Mouse (Mus musculus) right cerebral cortex, postnatal 36 days (tissue): ENCODE data around the gene Tfdp2.
A peak's percentile ranks its signal among the peaks of the same experiment; 100 is the strongest.

Experiments
- DNase-seq, 2 experiments: peaks; one replicate each; pipeline ENCODE4 v3.0.0; 2022; ENCODE audit warnings: low spot score in 2 of 2, mixed read lengths in 1 of 2

Tfdp2 gene

DNA sequence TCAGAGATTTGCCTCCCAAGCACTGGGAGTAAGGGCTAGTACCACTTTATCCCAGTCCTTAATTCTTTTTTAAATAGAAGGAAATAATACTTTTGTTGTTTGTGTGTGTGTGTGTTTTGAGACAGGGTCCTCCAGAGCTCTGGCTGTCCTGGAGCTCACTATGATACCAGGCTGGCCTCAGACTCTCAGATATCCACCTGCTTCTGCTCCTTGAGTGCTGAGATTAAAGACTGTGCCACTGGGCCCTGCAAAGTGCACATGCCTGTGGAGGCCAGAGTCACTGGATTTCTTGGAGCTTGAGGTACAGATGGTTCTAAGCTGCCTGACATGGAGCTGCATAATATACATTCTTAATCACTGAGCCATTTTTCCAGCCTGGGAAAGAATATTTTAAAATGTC is 32.2 kb downstream of the Tfdp2 start:
- DNase-seq, result no peak

GRCm38 (mm10) chr9:96230271-96230670 is 34.2 kb downstream of the Tfdp2 start:
- DNase-seq, result no peak

GRCm38 (mm10) chr9:96235477-96235876 is 39.4 kb downstream of the Tfdp2 start:
- DNase-seq, result no peak

DNA sequence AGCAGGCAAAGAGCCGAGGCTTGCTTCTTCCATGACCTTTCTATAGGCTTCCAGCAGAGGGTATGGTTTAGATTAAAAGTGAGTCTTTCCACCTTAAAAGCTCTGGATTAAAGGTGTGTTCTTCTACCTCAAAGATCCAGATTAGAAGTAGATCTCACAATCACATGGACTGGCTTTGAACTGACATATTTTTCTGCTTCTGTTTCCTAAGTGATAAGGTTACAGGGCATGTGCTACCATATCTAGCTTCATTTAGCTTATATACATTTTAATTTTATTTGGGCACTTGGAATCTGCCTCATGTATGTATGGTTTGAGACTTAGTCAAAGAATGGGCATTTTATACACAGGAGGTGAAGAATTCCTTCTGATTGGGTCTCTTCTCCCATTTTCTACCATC is 41.3 kb downstream of the Tfdp2 start:
- DNase-seq, result no peak

- no peak for DNase-seq
These were observed 42.2 kb downstream of the Tfdp2 start for GRCm38 (mm10) chr9:96238286-96238685.

DNA sequence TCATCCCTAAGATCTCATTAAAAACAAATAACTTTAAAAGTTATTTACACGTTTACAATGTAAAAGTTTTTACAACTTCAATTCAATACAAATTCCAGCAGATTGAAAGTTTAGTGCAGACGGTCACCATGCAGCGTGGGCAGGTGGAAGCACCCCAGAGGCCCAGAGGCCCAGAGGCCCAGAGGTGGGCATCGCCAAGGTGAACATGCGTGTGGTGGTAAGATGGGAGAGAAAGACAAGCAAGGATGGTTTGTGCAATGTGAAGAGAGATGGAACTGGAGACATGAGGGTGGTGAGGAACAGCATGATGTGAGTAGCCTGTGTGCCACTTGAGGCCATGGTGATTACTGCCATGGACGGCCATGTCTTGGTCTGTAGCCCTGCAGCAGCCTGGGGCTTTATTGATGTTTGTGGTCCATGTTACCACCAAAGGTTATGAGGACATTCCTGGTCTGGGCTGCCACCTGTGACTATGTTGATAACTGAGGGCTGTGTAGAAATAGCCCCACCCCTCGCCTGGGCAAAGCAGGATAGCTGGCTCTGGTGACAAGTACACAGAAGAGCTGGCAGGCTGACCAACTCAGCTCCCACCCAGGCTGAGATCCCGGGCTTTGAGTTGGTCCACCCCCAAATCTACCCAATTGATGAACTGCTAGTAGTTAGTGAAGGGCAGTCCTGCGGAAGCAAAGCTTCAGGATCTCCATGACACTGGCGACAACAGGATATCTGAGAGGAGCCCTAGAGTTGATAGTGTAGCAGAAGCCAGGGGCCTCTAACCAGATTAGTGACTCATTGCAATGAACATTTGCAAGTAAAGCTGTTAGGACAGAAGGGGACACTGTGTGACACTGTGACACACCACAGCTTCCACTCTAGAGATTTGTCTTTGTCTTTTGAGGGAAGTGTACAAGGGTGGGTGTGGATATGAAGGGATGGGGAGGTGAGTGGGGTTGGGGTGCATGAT is 45.3 kb downstream of the Tfdp2 start:
- DNase-seq, result no peak

DNA sequence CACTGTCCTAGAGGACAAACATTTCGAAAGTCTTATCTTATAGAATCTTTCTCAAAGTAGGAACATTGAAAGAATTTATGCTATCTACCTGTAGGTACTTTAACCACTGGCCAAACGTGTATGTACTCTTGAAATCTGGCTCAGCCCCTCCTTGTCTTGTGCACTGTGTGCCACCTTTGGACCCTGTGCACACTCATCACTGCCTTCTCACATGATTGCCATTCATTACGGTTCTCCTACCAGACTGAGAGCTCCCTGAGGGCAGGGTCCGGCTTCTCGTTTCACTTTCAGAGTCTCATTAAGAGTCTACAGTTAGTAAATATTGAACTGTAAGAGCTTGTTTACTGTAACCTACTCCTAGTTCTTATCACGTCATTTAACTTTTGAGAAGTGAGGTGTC is 47.8 kb downstream of the Tfdp2 start:
- no peak for DNase-seq

DNA sequence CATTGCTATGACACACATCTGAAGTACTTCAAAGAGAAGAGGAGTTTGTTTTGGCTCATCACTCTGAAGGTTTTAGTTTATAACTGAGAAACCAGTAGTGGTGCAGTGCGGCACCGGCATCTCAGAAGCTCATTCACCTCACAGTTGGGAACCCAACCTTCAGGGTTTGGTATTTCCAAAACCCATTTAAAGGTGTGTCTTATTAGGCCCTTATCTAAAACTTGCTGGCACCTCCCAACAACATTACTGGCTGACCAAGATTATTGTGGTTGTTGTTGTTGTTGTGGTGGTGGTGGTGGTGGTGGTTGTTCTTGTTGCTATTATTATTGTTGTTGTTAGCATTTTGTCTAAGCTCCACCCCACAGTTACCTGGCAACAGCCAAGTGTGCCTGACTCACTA is 58.7 kb downstream of the Tfdp2 start:
- DNase-seq, result no peak

GRCm38 (mm10) chr9:96258478-96258877 is 62.4 kb downstream of the Tfdp2 start:
- DNase-seq, result no peak

DNA sequence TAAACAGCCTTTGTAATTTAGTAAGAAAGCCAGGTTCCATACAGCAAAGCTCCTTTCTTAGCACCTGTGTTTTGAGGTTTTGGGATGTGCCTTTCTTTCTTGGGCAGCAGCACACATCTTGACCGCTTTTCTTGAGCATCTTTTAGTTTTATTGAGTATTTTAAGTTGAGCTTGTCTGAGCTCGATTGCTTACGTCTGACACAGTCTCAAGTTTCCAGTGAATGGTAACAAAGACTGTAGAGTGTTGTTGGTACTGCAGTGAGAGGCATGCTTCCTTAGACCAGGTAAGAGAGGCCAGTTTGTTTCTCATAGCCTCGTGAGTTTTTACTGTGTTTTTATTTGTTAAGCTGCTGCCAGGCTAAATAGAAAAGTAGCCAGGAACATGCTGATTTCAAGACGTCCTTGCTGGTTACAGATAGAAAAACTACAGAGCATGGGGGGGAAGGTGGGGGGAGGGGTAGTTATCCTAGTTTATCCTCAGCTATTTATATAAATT is 63.0 kb downstream of the Tfdp2 start:
- DNase-seq, result no peak

GRCm38 (mm10) chr9:96259753-96260520 is 63.9 kb downstream of the Tfdp2 start:
- DNase-seq, result peak; percentile 13 to 32

- no peak for DNase-seq
These were observed 65.0 kb downstream of the Tfdp2 start for GRCm38 (mm10) chr9:96261101-96261500.

GRCm38 (mm10) chr9:96261980-96262379 is 65.9 kb downstream of the Tfdp2 start:
- no peak for DNase-seq

DNA sequence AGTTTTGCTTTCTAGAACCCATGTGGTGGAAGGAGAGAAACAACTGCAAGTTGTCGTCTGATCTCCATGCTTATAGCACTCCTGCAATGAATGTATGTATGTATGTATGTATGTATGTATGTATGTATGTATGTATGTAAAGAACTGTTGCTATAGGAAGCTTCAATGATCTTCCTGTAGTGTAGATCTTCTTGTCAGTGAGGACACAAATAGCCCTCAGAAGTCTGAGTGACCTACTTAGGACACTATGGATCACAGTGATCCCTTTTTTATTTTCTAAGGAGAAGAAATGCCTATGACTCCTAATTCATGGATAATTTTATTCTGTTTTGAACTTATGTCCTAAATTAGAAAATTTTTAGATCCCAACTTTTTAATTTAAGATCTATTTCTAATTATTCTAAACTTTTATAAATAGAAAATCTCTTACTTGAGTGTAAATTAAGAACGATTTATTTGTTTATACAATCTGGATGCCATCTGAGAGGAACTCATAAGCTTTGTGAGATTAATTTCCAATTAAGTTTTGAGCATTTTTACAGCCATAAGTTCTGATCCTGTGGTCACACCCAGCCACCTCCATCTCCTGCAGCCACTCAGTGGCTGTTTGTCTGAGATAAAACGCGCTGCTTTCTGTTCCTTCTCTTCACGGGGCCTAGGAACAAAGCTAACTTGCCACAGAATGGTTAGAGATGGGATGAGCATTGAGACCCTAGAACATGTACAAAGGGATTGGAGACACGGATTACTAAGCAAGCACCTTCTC is 70.9 kb downstream of the Tfdp2 start:
- no peak for DNase-seq

DNA sequence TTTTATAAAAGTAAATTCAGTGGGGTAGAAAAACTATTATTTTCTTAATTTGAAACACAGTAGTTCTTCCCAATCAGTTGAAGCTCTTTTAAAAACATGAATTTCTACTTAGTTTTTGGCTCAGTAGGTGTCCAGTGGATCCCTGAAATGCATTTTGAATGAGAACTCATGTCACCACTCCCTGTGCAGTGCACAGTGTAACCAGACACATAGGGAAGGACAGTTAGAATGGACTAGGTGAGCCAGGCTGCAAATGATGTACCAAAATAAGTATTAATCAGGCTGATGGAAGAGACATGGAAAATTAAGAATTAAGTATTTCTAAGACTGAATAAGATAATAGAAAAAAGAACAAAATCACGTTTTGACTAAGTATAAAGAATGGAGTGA is 71.5 kb downstream of the Tfdp2 start:
- DNase-seq, result no peak

GRCm38 (mm10) chr9:96269726-96270125 is 73.7 kb downstream of the Tfdp2 start:
- no peak for DNase-seq

DNA sequence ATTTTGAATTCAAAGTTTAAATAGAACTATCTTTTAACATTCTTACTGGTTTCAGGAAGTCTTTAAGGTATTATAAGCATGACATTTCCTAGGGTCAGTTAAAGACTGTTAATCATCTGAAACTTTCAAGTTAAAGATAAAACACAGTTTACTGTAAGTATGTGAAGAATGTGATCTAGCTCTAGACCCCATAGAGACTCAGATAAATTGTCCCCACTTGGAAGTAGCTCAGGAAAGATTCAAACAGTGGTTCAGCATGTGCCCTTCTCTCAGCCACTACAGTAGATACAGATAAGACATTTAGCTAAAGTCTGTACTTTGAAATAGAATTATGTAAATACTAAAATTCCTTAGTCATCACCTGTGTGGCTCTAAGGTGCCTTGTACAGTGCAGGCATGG is 79.5 kb downstream of the Tfdp2 start:
- no peak for DNase-seq

- DNase-seq, result no peak
These were observed 85.4 kb downstream of the Tfdp2 start for GRCm38 (mm10) chr9:96281497-96281896.

DNA sequence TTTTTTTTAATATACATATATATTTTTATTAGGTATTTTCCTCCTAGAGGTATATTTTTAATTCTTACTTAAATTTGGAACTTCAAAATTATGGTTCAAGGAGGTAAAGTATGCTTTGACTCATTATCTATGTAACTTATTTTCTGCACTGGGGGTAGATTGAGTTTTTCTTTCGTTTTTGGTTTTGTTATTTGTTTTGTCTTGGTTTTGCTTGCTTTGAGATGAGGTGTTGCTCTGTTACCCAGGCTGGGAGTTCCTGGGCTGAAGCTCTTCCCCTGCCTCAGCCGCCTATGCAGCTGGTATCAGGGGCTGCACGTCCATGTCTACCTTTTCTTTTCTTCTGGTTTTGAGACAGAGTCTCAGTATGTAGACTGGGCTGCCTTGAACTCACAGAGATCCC is 86.0 kb downstream of the Tfdp2 start:
- DNase-seq, result no peak

DNA sequence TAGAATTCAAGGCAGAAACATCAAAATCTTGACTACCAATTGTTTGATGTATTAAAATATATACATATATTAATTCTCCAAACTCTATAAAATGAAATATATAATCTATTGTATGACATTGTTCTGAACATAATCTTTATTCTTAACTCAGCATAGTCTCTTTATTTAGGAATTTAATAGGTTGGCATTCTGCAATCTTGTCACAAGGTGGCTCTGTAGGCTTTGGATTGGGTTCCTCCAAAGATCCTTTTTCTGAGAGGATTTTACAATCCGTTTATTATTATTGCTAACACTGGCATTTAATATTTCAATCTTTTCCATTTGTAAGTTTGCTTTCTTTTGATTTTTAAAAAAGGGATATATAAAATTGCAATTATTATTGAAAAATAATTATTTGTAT is 88.8 kb downstream of the Tfdp2 start:
- no peak for DNase-seq

DNA sequence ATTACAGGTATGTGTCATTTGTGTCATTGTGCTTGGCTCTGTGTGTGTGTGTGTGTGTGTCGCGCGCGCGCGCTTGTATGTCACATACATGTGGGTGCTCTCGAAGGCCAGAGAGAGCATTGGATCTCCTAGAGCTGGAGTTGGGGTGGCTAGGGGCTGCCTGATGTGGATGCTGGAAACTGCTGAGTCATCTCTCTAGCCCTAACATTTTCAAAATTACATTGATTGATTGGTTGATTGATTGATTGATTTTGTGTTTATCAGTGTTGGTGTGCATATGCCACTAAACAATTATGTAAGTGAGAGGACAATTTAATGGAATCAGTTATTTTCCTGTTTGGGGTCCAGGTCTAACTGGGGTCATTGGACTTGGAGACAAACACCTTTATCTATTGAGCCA is 96.1 kb downstream of the Tfdp2 start:
- DNase-seq, result no peak
